Mouse (Mus musculus): ENCODE results near the gene Serp2. TPM values are rescaled to one million over a fixed set of nuclear protein-coding genes. Genes with fewer than 3 reads are reported as not detected.
A peak's percentile ranks its signal among the peaks of the same experiment; 100 is the strongest.

The Serp2 gene
- polyA plus RNA-seq, 1 experiment from 2014 or later: 10.0 TPM

DNA sequence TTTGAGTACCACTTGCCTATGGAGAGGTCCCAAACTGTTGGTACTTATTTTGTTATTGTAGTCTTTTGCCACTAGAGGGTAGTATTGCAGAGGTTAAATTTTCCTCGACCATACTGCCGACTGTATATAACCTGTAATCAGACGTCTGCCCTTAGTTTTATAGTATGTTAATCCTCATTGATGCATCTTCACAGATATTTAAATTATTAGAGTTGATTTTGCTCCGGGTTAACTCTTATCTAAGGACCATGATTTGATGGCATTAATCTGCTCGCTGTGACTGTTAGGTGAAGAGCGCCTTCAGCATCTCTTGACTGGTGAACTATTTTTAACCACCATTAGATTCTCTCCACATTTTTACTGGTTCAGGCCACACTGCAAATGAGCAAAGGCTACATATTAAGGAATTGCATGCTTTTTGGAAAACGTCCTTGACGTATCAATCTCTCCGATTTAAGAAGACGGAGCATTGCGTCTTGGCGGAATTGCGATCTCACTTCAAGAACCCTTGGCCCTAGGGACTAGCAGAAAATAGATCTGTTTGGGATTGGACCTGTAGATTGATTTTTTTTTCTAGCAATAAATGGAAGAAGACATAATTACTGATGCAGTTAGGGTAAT is 53.3 kb downstream of the Serp2 start:
- H3K9ac ChIP-seq: peak overlapping the region; percentile 59
- 10% methylated on average over 13 of the region's 13 CpGs for WGBS
- ATAC-seq: no peak
- H3K27ac ChIP-seq: no peak overlapping the region
- peak overlapping the region; percentile 65 for H3K4me3 ChIP-seq (replicated peaks)
- H3K27me3 ChIP-seq (replicated peaks): no peaks in the 10 kb centered on the region
- H3K9me3 ChIP-seq: no peaks in the 10 kb centered on the region
- peak overlapping the region; percentile 88 for H3K4me2 ChIP-seq (replicated peaks)
- H3K4me1 ChIP-seq (replicated peaks): peaks cover 21% of the 10 kb centered on the region
- no peaks in the 10 kb centered on the region; the same call in 1 of the 2 replicates for H3K36me3 ChIP-seq

DNA sequence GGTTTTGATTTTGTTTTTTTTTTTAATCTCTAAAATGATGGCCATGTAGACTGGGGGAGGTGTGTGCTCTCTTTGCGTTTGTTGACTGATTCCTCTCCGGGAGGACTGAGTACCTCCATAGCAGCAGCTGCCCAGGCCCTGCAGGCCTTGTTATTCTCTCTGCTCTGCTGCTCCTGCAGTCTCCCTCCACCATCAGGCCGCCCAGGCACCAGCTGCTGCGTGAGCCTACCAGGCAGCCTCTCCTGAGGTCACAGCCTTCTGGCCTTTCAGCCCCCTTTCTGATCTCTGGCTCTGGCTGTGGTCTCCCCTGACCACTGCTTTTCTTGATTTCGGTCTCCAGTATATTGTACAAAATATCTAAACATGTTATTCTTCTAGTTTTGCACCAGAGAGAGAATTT is 56.7 kb downstream of the Serp2 start:
- no peak overlapping the region for H3K4me3 ChIP-seq (replicated peaks)
- peaks cover 11% of the 10 kb centered on the region for H3K4me1 ChIP-seq (replicated peaks)
- 0 out of 2 replicates have a peak overlapping the region, but pooled peaks have one; percentile 17 for H3K9ac ChIP-seq
- ATAC-seq: no peak
- H3K4me2 ChIP-seq (replicated peaks): no peak overlapping the region
- no peaks in the 10 kb centered on the region for H3K27me3 ChIP-seq (replicated peaks)
- H3K36me3 ChIP-seq: no peaks in the 10 kb centered on the region
- no peak overlapping the region for H3K27ac ChIP-seq
- H3K9me3 ChIP-seq: no peaks in the 10 kb centered on the region
- 45% methylated on average over 5 of the region's 5 CpGs for WGBS

DNA sequence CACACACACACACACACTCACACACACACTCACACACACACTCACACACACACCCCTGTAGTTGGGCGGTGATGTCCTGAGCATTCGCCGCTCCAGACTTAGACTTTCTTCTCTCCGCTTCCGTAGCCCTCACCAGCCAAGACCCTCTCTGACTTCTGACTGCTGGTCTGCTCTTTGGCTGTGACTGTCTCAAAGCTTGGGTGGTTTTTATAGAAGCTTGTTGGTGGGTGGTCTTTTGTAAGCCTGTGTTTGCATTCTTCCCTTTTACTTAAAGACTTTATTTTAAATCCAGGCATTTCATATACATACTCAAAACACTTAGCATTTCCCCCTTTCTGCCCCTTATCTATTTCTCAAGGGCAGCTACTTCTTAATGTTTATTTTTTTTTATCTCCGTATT is 57.2 kb downstream of the Serp2 start:
- Histone ChIP-seq H3K4me1 (replicated peaks) (peaks cover 11% of the 10 kb centered on the region), H3K27ac (no peak overlapping the region), H3K27me3 (replicated peaks) (no peaks in the 10 kb centered on the region), H3K9me3 (no peaks in the 10 kb centered on the region), H3K4me2 (replicated peaks) (no peak overlapping the region), H3K4me3 (replicated peaks) (no peak overlapping the region), H3K36me3 (no peaks in the 10 kb centered on the region), H3K9ac (no peak overlapping the region)
- ATAC-seq: no peak
- 63% methylated on average over 6 of the region's 6 CpGs for WGBS

DNA sequence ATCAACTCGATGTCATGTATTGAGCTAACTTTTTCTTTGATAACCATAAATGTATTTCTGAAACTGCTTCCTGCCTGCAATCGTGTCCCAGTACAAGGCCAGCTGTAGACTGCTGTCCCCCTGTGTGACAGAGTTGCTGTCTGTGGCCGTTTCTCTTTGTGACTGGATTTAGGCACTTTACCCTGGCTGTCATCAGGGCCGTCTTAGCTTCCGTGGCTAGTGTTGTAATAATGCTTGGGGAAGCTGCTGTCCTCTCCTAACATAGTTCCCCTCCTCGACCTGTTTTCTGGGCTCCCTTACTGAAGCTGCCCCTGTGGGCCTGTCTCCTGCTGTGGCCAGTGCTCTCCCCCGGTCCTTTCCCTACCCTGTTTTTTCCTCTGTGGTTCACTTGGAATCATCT is 58.5 kb downstream of the Serp2 start:
- H3K4me2 ChIP-seq (replicated peaks): no peak overlapping the region
- no peak for ATAC-seq
- no peaks in the 10 kb centered on the region for H3K36me3 ChIP-seq
- no peaks in the 10 kb centered on the region for H3K27me3 ChIP-seq (replicated peaks)
- H3K27ac ChIP-seq: no peak overlapping the region
- peaks cover 7% of the 10 kb centered on the region for H3K4me1 ChIP-seq (replicated peaks)
- no peak overlapping the region for H3K4me3 ChIP-seq (replicated peaks)
- 64% methylated on average over 7 of the region's 7 CpGs for WGBS
- H3K9ac ChIP-seq: no peak overlapping the region
- H3K9me3 ChIP-seq: no peaks in the 10 kb centered on the region

DNA sequence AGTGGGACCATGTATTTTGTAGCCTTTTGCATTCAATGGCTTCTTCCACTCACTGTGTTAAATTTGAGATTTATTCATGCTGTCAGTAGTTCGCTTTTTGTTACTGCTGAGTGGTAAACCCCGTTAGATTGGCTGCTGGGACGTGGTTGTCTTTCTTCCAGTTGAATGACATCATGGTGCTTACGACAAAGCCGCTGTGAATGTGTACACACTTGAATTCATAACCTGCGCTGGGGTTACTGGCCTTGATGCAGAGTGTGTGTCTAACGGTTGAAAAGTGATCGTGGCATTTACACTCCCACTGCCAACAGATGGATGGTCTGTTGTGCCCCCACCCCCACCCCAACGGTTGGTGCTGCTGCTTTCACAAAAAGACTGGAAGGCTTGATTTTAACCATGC is 59.5 kb downstream of the Serp2 start:
- Histone ChIP-seq H3K9me3 (no peaks in the 10 kb centered on the region), H3K9ac (no peak overlapping the region), H3K27me3 (replicated peaks) (no peaks in the 10 kb centered on the region), H3K4me3 (replicated peaks) (no peak overlapping the region), H3K36me3 (no peaks in the 10 kb centered on the region), H3K4me1 (replicated peaks) (peaks cover 7% of the 10 kb centered on the region; the same call in 1 of the 2 replicates), H3K4me2 (replicated peaks) (no peak overlapping the region), H3K27ac (no peak overlapping the region)
- ATAC-seq: no peak
- WGBS: 77% methylated on average over 9 of the region's 9 CpGs

DNA sequence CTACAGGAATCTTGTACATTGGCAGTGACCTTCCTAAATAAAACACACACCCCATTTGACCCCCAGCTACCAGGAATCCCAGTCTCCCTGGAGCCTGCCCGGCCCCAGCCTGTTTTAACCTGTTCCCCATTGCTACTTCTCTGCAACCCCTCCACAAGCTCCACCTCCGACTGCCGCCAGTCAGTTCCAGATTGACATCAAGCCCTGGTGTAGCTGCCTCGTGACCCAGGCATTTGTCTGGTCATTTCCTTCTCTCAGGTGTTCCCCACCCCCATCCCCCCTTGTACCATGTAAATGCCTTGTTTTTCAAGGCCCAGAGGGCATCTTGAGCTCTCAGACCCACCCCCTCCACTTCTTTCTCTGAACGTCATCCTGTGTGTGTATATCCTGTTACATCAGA is 61.7 kb downstream of the Serp2 start:
- H3K27ac ChIP-seq: no peak overlapping the region
- H3K4me2 ChIP-seq (replicated peaks): no peak overlapping the region
- 54% methylated on average over 5 of the region's 5 CpGs for WGBS
- H3K4me1 ChIP-seq (replicated peaks): peaks cover 2% of the 10 kb centered on the region; the same call in 1 of the 2 replicates
- H3K9ac ChIP-seq: no peak overlapping the region
- H3K27me3 ChIP-seq (replicated peaks): no peaks in the 10 kb centered on the region
- no peak for ATAC-seq
- no peak overlapping the region for H3K4me3 ChIP-seq (replicated peaks)
- no peaks in the 10 kb centered on the region for H3K9me3 ChIP-seq
- no peaks in the 10 kb centered on the region for H3K36me3 ChIP-seq

DNA sequence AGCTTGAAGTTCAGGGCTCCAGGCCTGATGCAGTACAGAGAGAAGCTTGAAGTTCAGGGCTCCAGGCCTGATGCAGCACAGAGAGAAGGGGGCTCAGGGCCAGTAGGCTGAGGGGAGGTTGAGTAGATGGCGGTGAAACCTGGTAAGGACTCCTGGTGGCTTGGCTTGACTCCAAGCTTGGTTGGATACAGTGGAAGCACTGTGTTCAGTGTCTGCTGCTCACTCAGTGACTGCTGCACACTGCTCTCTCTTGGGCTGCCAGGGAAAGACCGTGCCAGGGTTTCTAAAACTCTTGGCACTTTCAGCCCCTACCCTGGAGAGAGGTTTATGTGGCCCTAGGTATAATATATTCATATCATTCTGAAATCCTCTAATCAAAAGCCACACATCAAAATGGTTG is 67.6 kb downstream of the Serp2 start:
- WGBS: 75% methylated on average over 2 of the region's 2 CpGs
- no peaks in the 10 kb centered on the region for H3K36me3 ChIP-seq
- H3K9ac ChIP-seq: no peak overlapping the region
- ATAC-seq: no peak
- no peak overlapping the region for H3K4me2 ChIP-seq (replicated peaks)
- H3K27ac ChIP-seq: no peak overlapping the region
- H3K27me3 ChIP-seq (replicated peaks): no peaks in the 10 kb centered on the region
- H3K9me3 ChIP-seq: no peaks in the 10 kb centered on the region
- peaks cover 14% of the 10 kb centered on the region for H3K4me1 ChIP-seq (replicated peaks)
- no peak overlapping the region for H3K4me3 ChIP-seq (replicated peaks)

DNA sequence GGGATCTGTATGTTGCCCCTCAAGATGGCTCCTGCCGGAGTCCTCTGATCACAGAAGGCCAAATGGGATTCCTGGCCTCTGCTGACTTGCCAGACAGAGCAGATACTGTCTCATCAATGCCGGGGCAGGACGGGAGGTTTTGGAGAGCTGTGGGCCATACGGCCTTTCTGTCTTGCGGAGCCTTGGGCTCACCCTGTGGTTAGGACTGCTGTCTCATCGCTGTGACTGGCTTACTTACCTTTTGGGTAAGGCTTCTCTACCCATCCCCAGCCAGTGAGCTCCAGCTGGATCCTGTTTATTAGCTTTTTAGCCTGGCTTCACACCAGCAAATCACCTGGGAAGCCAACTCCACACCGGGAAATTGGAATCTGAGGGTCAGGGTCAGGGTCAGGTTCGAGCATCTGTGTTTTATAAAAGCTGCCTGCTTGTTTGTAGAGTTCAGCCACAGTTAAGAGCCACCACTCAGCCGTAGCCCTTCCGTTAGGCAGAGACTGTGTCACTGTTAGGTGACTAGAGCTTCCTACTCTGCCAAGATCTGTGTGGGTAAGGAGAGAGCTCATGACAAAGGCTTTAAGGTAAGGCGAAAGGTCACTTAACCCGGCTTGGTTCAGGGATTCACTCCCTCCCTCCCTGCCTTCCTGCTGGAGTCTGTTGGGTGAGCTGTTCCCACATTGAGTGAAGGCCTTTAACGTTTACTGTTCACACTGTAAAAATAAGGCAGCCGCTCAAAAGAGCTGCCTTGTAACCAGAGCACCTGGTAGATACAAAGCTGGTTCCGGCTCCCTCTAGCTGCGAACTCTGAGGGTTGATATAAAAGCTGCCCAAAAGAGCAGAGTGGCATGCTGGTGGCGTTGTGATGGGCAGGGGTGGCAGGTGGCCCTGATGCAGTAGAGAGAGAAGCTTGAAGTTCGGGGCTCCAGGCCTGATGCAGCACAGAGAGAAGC is 68.3 kb downstream of the Serp2 start:
- no peak overlapping the region for H3K27ac ChIP-seq
- no peak overlapping the region for H3K9ac ChIP-seq
- no peaks in the 10 kb centered on the region for H3K9me3 ChIP-seq
- 56% methylated on average over 18 of the region's 18 CpGs for WGBS
- no peaks in the 10 kb centered on the region for H3K27me3 ChIP-seq (replicated peaks)
- no peaks in the 10 kb centered on the region for H3K36me3 ChIP-seq
- peaks cover 14% of the 10 kb centered on the region for H3K4me1 ChIP-seq (replicated peaks)
- H3K4me2 ChIP-seq (replicated peaks): no peak overlapping the region
- no peak overlapping the region for H3K4me3 ChIP-seq (replicated peaks)
- no peak for ATAC-seq

DNA sequence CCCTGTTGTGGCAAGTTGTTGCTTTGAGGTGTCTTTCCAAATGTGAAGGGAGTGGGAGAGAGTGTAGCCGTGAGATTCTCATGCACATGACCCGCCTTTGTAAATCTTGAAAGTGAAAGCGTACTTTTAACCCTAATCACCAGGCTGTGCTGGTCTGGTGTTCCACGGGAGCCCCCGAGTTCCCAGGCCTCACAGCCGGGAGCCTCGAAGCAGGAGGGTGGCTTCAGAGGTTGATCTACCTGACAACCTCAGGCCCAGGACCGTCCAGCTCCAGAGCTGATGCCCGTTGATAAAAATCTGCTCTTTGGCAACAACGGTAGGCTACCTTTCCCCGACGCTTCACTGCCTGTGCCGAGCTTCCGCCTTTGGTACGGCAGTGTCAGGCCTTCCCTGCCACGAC is 69.1 kb downstream of the Serp2 start:
- H3K27me3 ChIP-seq (replicated peaks): no peaks in the 10 kb centered on the region
- WGBS: 73% methylated on average over 16 of the region's 16 CpGs
- H3K4me1 ChIP-seq (replicated peaks): peaks cover 14% of the 10 kb centered on the region
- H3K9me3 ChIP-seq: no peaks in the 10 kb centered on the region
- no peaks in the 10 kb centered on the region for H3K36me3 ChIP-seq
- H3K27ac ChIP-seq: no peak overlapping the region
- H3K4me3 ChIP-seq (replicated peaks): no peak overlapping the region
- no peak overlapping the region for H3K4me2 ChIP-seq (replicated peaks)
- peak; percentile 50; the same call in 1 of the 2 replicates for ATAC-seq
- no peak overlapping the region for H3K9ac ChIP-seq

DNA sequence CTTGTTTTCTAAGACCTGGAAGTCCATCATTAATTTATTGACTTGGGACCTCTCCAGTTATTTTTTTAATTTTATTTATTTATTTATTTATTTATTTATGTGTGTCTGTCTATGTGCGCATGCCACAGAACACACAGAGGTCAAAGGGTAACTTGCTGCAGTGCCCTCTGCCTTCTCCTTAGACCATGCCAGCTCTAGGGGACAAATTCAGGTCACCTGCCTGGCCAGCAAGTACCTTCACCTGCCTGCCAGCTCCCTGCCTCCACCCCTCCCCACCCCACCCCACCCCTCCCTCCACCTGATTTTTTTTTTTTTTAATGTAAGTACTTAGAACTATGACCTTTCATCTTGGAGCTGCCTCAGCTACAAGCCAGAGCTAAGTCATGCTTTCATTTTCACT is 73.0 kb downstream of the Serp2 start:
- Histone ChIP-seq H3K4me3 (replicated peaks) (no peak overlapping the region), H3K27me3 (replicated peaks) (no peaks in the 10 kb centered on the region), H3K9me3 (no peaks in the 10 kb centered on the region), H3K4me1 (replicated peaks) (peaks cover 19% of the 10 kb centered on the region), H3K27ac (no peak overlapping the region), H3K4me2 (replicated peaks) (no peak overlapping the region), H3K9ac (no peak overlapping the region), H3K36me3 (no peaks in the 10 kb centered on the region)
- 96% methylated on average over 1 of the region's 1 CpGs for WGBS
- no peak for ATAC-seq
